Mouse (Mus musculus) kidney, embryonic 16.5 days (tissue): ENCODE data around the gene Top2a. TPM values are rescaled to one million over a fixed set of nuclear protein-coding genes. Genes with fewer than 3 reads are reported as not detected.

Experiments
- ATAC-seq: fragments of 200-750 bp; cut with Nextera tagmentation; 2 replicates; pipeline ENCODE4 v1.8.0; 2017; ENCODE audit warnings: moderate TSS enrichment; ENCODE audit not compliant: low FRiP score, low TSS enrichment
- H3K27ac ChIP-seq: fragments of 300-500 bp; sonication (generic); 2 replicates; pipeline ENCODE4 v1.5.1; 2014; ENCODE audit warnings: low read length
- H3K27me3 ChIP-seq: fragments of 300-500 bp; sonication (generic); 2 replicates; pipeline ENCODE4 v1.6.1; 2014; ENCODE audit warnings: low read length, control low read depth, mixed read lengths; ENCODE audit not compliant: insufficient read depth
- H3K36me3 ChIP-seq: fragments of 300-500 bp; sonication (generic); 2 replicates; pipeline ENCODE4 v1.6.1; 2014; ENCODE audit warnings: low read length, control low read depth, mixed read lengths; ENCODE audit not compliant: insufficient read depth
- H3K4me1 ChIP-seq: fragments of 300-500 bp; sonication (generic); 2 replicates; pipeline ENCODE4 v1.6.1; 2014; ENCODE audit warnings: low read length, control low read depth, mixed read lengths; ENCODE audit not compliant: insufficient read depth
- H3K4me2 ChIP-seq: fragments of 300-500 bp; sonication (generic); replicated peaks from 2 replicates; pipeline ENCODE4 v1.6.1; 2014; ENCODE audit warnings: low read depth, low read length
- H3K4me3 ChIP-seq: fragments of 300-500 bp; sonication (generic); 2 replicates; pipeline ENCODE4 v1.5.1; 2014; ENCODE audit warnings: mild to moderate bottlenecking, low read length
- H3K9ac ChIP-seq: fragments of 300-500 bp; sonication (generic); replicated peaks from 2 replicates; pipeline ENCODE4 v1.6.1; 2014; ENCODE audit warnings: low read length
- H3K9me3 ChIP-seq: fragments of 300-500 bp; sonication (generic); 2 replicates; pipeline ENCODE4 v1.6.1; 2016; ENCODE audit warnings: low read length, control low read depth
- WGBS: fragments of 180-500 bp; shearing (Covaris S2); extraction: QIAGEN DNeasy Blood & Tissue Kit; methylation state at CpG from one replicate; pipeline ENCODE4 v1.1.7; 2014; 5-methylcytosine and 5-hydroxymethylcytosine counted together
- polyA plus RNA-seq: library from polyadenylated mRNA; unstranded; fragments of >200 nt; fragmentation: Nextera tagmentation; extraction: Ambion mirVana; gene quantifications from 2 replicates; pipeline ENCODE4 v1.2.1, GENCODE M21; 2015

Top2a gene
- polyA plus RNA-seq, 1 experiment from 2014 or later, result 213 TPM

DNA sequence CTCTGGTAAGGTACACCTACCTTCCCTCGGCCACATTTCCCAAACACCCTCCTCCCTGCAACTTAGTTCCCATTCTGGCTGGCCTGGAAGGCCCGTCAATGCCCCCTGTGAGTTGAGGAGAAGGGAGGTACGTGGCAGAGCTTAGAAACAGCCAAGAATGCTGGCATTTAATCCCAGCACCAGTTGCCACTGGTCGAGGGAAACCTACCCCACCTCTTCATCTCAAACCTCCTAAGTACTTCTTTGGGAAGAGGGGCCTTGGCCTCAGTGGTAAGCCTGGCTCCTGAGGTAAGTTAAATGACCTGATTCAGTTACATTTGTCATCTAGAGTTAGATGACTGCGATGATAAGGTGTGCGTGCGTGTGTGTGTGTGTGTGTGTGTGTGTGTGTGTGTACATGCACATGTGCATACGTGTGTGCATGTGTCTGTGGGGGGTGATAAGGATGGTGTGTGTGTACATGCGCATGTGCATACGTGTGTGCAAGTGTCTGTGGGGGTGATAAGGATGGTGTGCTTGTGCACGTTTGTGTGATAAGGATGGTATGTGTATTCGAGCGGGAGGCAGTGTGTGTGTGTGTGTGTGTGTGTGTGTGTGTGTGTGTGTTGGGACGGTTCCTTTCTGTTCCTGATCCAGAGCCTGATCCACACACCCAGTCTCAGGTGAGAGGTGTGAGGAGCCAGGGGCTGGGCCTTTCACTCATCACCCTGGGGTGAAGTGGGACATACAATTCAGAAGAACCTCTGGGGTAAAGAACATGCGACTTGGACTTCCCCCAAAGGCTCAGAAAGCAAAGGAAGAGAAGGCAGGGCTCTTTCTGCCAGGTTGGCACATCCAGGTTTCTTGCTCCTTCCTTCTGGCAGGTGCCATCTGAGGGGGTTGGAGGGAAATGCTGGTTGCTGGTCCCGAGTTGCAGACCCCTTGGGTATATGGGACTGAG lies 18.1 kb upstream of the Top2a start:
- Histone ChIP-seq H3K9me3 (no peaks in the 10 kb centered on the region), H3K27me3 (no peaks in the 10 kb centered on the region), H3K36me3 (no peaks in the 10 kb centered on the region), H3K27ac (peak overlapping the region; percentile 95), H3K4me3 (peak overlapping the region; percentile 75), H3K9ac (peak overlapping the region; percentile 95), H3K4me2 (peak overlapping the region; percentile 89), H3K4me1 (peaks cover 49% of the 10 kb centered on the region)
- ATAC-seq, result no peak
- WGBS, result 31% methylated on average over 16 of the region's 16 CpGs

DNA sequence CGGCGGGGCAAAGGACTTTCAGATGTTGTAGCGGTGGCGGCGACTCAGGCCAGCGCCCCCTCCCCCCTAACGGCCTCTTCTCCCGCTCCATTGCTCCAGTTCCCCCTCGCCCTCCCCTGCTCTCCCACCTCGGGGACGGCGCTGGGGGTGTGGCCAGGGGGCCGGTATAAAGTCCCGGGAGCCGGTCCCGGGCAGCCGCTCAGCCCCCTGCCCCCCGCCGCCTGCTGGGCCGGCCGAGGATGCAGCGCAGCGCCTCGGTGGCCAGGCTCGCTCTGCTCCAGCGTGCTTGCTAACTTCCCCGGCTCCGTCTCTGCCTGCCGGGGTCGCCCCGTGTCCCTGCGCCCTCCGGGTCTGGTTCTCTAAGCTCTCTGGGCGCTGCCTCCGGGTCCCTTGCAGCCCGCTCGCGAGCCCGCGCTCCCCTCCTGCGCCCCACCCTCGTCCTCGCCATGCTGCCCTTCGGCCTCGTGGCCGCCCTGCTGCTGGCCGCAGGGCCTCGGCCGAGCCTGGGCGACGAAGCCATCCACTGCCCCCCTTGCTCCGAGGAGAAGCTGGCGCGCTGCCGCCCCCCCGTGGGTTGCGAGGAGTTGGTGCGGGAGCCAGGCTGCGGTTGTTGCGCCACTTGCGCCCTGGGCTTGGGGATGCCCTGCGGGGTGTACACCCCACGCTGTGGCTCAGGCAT lies 17.2 kb upstream of the Top2a start, which contains the start of gene Igfbp4:
Gene Igfbp4 (plus strand): TSS at position 194 of the 679 bp plus-strand sequence.
- peak; percentile 88 for ATAC-seq
- Histone ChIP-seq H3K4me3 (peak within 1 kb of the TSS; percentile 75), H3K36me3 (no peaks in the 10 kb centered on the region), H3K9me3 (no peaks in the 10 kb centered on the region), H3K27ac (peak within 1 kb of the TSS; percentile 95), H3K9ac (peak within 1 kb of the TSS; percentile 95), H3K4me2 (peak within 1 kb of the TSS; percentile 89), H3K27me3 (no peaks in the 10 kb centered on the region), H3K4me1 (peaks cover 40% of the 10 kb centered on the region)
- under 1% methylated on average over 61 of the region's 63 CpGs for WGBS

DNA sequence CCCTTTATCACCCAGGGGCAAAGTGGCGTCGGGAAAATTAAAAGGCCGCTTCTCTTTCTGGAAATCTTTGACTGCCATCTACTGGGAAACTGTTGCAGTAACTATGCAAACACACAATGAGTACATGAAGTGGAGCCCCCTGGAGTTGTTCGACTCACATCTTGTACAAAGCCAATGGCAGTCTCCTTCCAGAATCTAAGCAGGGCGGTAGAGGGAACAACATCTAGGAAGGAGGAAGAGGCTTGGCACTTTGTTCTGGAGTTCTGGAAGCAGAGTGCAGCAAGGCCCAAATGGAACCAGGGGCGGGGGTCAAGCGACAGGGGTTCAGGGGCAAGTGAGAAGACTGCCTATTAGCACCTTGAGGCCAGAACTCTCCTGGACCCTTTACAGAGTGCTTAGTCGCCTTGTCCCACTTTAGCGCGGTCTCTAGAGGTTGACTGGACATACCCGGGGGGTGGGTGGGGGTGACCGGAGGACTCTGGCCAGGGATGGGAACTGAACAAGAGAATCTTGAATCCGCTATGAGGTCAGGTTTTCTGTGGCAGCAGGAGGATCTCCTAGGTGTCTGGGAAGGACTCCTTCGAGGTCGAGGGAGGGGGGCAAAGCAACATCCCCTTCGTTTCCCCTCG lies 16.5 kb upstream of the Top2a start:
- WGBS, result 1% methylated on average over 17 of the region's 17 CpGs
- H3K36me3 ChIP-seq, result no peaks in the 10 kb centered on the region
- peaks cover 33% of the 10 kb centered on the region for H3K4me1 ChIP-seq
- H3K9me3 ChIP-seq, result no peaks in the 10 kb centered on the region
- peak overlapping the region; percentile 95 for H3K9ac ChIP-seq
- peak overlapping the region; percentile 95 for H3K27ac ChIP-seq
- peak overlapping the region; percentile 75 for H3K4me3 ChIP-seq
- peak overlapping the region; percentile 89 for H3K4me2 ChIP-seq
- H3K27me3 ChIP-seq, result no peaks in the 10 kb centered on the region
- peak; percentile 29 for ATAC-seq

DNA sequence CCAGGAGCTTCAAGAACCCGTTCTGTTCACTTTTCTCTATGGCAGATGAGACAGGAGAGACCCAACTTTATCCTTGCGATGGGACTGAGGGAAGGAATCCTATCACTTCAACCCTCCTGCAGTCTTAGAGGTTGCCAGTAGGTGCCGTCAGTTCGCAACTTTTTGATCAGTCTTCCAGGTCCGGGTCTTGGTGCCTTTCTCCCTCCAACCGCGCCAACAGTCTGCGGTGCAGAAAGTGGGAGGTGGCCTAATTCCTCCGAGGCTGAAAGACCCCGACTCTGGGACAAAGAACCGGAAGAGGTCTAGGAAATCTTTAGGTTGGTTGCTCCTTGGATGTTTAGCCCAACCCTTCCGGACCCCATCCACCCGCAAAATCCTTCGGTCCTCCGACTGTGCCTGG lies 15.8 kb upstream of the Top2a start:
- Histone ChIP-seq H3K4me2 (peak overlapping the region; percentile 89), H3K27ac (peak overlapping the region; percentile 95), H3K4me3 (peak overlapping the region; percentile 75), H3K36me3 (no peaks in the 10 kb centered on the region), H3K4me1 (peaks cover 26% of the 10 kb centered on the region), H3K9ac (peak overlapping the region; percentile 95), H3K27me3 (no peaks in the 10 kb centered on the region), H3K9me3 (no peaks in the 10 kb centered on the region)
- peak; percentile 62 for ATAC-seq
- 2% methylated on average over 15 of the region's 15 CpGs for WGBS

DNA sequence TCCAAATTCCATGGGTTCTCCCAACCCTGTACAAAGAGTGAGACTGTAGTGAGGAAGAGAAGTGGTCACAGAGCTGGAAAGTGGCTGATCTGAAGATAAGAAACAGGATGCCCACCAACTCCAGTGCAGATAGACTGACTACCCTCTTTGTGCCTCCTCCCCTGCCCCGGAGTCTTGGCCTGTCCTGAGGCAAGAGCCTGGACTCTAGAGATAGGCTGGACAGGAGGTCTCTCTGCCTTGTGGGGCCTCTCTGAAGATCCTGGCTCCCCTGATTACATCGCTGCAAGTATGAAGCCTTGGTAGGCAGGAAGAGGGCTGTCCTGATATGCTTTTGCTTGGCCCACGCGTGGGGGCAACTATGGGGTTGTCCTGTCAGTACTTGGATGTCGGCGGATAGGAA lies 12.3 kb upstream of the Top2a start:
- 69% methylated on average over 6 of the region's 6 CpGs for WGBS
- H3K4me2 ChIP-seq, result no peak overlapping the region
- no peaks in the 10 kb centered on the region for H3K27me3 ChIP-seq
- peaks cover 5% of the 10 kb centered on the region; the same call in 1 of the 2 replicates for H3K4me1 ChIP-seq
- no peak overlapping the region for H3K27ac ChIP-seq
- no peaks in the 10 kb centered on the region for H3K36me3 ChIP-seq
- H3K4me3 ChIP-seq, result no peak overlapping the region
- no peak overlapping the region for H3K9ac ChIP-seq
- H3K9me3 ChIP-seq, result no peaks in the 10 kb centered on the region
- ATAC-seq, result no peak

DNA sequence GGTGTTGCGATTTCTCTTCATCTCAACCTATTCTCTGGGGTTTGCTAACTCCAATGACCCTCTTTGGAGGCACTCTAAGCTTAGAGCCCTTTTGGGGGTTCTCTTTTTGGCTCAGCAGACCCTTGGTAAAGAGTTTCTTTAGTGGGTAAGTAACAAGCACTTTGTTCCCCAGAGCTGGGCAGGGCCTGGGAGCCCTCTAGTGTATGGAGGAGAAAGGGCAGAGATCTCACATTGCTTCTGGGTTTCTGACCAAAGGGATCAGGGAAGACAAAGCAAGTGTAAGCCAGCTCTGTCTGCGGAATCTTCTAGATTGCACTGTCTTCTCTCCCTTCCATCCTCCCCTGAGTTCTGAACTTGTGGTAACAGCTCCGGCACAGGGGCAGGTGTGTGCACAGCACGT lies 11.4 kb upstream of the Top2a start:
- 77% methylated on average over 4 of the region's 4 CpGs for WGBS
- H3K27me3 ChIP-seq, result no peaks in the 10 kb centered on the region
- no peak overlapping the region for H3K9ac ChIP-seq
- H3K4me2 ChIP-seq, result no peak overlapping the region
- H3K27ac ChIP-seq, result no peak overlapping the region
- H3K4me3 ChIP-seq, result no peak overlapping the region
- no peaks in the 10 kb centered on the region for H3K9me3 ChIP-seq
- ATAC-seq, result no peak
- H3K36me3 ChIP-seq, result no peaks in the 10 kb centered on the region
- H3K4me1 ChIP-seq, result peaks cover 1% of the 10 kb centered on the region; the same call in 1 of the 2 replicates

DNA sequence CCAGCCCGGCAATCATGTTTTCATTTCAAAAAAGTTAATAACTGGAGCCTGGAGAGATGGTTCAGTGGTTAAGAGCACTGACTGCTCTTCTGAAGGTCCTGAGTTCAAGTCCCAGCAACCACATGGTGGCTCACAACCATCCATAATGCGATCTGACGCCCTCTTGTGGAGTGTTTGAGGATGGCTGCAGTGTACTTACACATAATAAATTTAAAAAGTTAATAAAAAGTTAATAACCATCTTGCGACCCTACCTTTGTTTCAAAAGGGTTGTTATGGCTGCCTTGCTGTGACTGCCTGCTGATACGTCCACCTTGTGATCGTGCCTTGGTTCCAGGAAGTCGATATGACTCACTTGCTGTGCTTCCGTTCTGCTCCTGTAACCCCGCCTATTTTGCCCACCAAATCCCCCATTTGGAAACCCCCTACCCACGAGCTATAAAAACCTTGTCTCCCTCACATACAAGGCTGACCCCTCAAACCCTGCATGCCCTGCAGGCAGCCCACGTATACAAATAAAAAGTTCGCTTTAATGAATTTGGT lies 3.0 kb upstream of the Top2a start:
- 85% methylated on average over 12 of the region's 12 CpGs for WGBS
- no peaks in the 10 kb centered on the region for H3K27me3 ChIP-seq
- H3K9me3 ChIP-seq, result no peaks in the 10 kb centered on the region
- H3K4me1 ChIP-seq, result peaks cover 6% of the 10 kb centered on the region
- 0 out of 2 replicates have a peak, but pooled peaks cover 1% of the 10 kb centered on the region for H3K36me3 ChIP-seq
- no peak overlapping the region for H3K4me2 ChIP-seq
- H3K9ac ChIP-seq, result no peak overlapping the region
- no peak overlapping the region for H3K27ac ChIP-seq
- ATAC-seq, result no peak
- H3K4me3 ChIP-seq, result no peak overlapping the region

DNA sequence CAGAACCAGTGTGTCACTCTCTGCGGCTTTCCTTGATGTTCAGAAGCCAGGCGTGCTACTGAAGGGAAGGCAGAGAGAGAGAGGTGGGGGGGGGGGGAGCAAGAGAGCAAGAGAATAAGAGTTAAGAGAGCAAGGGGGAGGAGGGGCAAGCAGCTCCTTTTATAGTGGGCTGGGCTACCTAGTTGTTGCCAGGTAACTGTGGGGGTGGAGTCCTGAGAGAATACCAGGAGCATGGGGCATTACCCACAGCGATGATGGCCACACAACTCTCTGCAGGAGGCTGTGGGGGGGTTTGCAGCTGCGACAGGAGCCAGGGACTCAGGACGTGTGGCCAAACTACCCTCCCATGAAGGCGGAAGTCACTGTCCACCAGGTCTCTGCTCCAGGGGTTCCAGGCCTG lies 1.9 kb upstream of the Top2a start:
- no peak overlapping the region for H3K4me2 ChIP-seq
- H3K4me1 ChIP-seq, result peaks cover 9% of the 10 kb centered on the region
- no peak overlapping the region for H3K9ac ChIP-seq
- no peak overlapping the region for H3K4me3 ChIP-seq
- no peak for ATAC-seq
- 86% methylated on average over 6 of the region's 6 CpGs for WGBS
- H3K27ac ChIP-seq, result no peak overlapping the region
- H3K9me3 ChIP-seq, result no peaks in the 10 kb centered on the region
- peaks cover 11% of the 10 kb centered on the region for H3K36me3 ChIP-seq
- no peaks in the 10 kb centered on the region for H3K27me3 ChIP-seq

DNA sequence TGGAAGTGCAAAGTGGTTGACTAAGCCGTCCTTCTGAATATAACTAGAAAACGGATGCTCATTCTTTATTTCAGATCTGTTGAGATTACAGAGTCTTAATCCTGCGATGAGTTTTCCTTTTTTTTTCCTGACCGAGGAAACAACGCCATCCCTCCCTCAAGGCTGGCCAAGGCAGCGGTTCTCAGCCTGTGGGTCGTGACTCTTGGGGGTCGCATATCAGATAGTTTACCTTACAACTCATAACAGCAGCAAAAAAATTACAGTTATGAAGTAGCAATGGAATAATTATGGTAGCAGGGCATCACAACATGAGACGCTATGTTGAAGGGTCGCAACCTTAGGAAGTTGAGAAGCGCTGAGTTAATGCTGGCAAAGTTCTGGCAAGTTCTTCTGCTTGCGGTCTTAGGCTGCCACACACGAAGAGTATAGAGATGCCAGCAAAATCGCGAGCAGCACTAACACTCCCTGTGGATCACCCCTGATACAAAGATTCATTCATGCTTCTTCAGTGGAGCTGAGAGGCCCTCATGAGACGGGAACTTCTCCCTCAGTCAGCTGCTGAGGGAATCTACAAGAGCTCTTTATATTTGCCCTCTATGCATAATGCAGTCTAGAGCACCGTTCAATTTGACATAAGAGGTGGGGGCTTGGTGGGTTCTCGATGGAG lies 612 bp upstream of the Top2a start:
- Histone ChIP-seq H3K27me3 (no peaks in the 10 kb centered on the region), H3K4me3 (peak overlapping the region; percentile 69), H3K36me3 (peaks cover 22% of the 10 kb centered on the region), H3K9ac (peak overlapping the region; percentile 65), H3K4me2 (peak overlapping the region; percentile 56), H3K4me1 (peaks cover 9% of the 10 kb centered on the region), H3K9me3 (no peaks in the 10 kb centered on the region), H3K27ac (peak overlapping the region; percentile 26; the same call in 1 of the 2 replicates)
- WGBS, result 47% methylated on average over 18 of the region's 18 CpGs
- peak; percentile 17; the same call in 1 of the 2 replicates for ATAC-seq
